Mouse (Mus musculus): ENCODE results near the gene Armc12.

- TF ChIP-seq POLR2A (IDR thresholded peaks at IDR 0.05; ENCODE audit: borderline replicate concordance, low read depth, low read length) (no peak), CTCF (IDR thresholded peaks at IDR 0.05; ENCODE audit: low read depth, low read length) (no peak)
Observed at GRCm38 (mm10) chr17:28556635-28557396, 26.2 kb downstream of the Armc12 start.

All from bone marrow macrophage, adult 2 months (primary cell).